Mouse (Mus musculus) thymus, postnatal 4 days (tissue): ENCODE results near the gene Srsf3.
A peak's percentile ranks its signal among the peaks of the same experiment; 100 is the strongest.
"Not testable (repeated sequence)": the region's sequence is repeated elsewhere in the genome, so short reads cannot be mapped to it uniquely, and the experiment has no call there.

Experiments
- DNase-seq: peaks from one replicate; pipeline ENCODE4 v3.0.0; 2021

Srsf3 gene

DNA sequence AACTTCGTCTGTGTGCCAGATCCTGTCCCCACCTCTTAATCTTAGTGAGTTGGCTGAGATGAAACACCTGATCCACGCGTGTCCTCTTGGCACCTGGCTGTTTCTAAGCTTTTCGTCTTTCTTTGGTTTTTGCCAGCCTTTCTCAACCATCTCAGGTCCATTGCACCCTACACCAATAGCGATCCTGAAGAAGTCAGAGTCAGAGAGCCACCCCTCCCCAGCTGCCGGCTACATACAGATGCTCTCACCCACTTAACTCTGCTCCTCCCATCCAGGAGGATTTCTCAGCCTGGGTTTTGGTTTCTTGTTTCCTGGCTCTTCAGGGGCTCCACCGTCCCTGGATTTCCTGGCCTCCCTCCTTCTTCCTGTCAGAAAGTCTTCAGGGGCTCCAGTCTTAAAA is 13.0 kb upstream of the Srsf3 start:
- DNase-seq, result peak; percentile 21

DNA sequence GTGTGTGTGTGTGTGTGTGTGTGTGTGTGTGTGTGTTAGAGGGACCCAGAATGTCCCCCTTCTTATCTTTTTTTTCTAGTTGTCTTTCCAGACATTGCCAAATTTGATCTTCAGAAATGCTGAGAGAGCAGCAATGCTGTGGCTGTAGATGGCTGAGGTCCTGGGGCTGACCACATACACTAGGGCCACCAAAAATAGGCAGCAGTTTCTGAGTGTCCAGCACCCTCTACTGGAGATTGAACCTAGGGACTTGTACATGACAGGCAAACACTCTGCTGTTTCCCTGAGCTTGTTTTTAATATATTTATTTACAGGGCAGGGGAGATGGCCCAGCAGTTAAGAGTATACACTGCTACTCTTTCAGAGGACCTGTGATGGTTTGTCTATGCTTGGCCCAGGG is 12.0 kb upstream of the Srsf3 start:
- DNase-seq, result no peak

- DNase-seq, result peak; percentile 59
These were observed 10.1 kb upstream of the Srsf3 start for GRCm38 (mm10) chr17:29022230-29022819.

DNA sequence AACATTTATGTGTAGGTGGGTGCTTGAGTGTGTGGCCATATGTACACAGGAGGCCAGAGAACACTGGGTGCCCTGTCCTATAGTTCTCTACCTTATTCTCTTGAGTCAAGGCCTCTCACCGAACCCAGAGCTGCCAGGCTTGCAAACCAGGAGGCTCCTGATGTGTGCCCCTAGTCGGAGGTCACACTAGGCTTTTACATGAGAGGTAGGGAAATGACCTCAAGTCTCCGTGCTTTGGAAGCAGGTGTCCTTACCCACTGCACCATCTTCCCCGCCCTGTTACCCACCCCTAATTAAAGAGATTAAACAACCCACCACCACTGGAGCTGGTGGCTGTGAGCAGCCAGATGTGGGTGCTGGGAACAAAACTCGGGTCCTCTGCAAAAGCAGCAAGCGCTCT is 9.1 kb upstream of the Srsf3 start:
- DNase-seq, result no peak

DNA sequence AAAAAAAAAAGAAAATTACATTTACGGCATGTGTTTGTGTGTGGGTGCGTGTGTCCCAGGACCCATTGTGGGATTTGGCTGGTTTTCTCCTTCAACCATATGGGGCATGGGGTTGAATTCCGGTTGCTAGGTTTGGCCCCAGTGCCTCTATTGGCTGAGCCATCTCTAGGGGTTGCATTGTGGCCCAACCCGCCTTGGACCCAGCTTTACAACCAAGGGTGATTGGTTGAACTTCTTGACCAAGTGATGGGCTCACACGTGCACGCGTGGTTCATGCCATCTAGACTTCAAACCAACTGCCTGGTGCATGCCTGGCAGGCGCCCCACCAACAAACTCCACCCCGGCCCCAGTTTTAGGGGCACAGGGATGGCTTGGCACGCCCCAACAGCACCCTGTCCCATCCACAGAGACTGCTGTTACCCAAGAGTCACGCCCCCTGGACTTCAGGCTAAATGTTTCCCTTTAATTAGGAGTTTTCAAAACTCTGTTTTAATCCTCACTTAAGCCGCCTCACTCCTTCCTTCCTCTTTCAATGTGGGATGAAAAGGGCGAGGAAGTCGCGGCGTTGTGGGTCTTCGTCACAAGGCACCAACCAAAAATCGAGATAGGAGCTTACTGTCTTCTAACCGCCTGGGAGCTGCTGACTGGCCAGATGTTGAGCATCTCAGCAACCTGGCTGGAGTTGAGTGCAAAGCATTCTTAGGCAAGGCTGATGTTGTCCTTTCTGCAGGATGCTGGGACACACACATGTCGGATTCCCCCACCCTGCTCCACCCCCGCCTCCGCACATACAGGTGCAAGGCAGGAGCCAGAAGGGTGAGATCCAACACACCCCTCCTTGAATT is 8.2 kb upstream of the Srsf3 start:
- DNase-seq, result peak; percentile 64

DNA sequence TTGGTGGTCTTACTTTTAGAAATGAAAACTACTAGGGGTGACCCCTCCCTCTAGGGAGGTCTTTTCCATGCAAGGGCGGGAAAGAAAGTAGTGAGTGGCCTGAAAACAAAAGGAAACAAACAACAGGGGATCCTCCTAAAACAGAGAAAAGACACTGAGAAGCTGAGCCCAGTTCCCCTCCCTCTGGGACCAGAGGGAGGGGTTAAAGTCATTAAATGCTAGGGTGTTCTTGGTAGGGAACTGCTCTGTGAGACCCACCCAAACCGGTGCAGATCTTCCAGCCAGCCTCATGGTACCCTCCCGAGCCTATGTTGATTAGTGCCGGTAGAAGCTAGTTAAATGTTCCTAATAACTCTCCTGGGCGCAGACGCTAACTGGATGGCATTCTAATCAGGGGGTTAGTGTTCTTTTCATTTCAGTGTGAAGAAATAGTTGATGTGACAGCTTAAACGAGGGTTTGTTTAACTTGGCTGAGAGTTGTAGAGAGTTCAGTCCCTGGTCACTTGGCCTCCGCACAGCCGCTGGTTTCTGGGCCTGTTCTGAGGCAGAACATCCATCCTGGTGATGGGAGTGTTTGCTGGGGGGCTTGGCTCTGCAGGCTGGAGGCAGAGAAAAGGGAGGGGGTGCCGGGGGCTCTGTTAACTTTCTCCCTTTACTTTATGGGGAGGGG is 7.4 kb upstream of the Srsf3 start:
- no peak for DNase-seq

- DNase-seq, result no peak
These were observed 5.6 kb upstream of the Srsf3 start for GRCm38 (mm10) chr17:29026652-29027356.

DNA sequence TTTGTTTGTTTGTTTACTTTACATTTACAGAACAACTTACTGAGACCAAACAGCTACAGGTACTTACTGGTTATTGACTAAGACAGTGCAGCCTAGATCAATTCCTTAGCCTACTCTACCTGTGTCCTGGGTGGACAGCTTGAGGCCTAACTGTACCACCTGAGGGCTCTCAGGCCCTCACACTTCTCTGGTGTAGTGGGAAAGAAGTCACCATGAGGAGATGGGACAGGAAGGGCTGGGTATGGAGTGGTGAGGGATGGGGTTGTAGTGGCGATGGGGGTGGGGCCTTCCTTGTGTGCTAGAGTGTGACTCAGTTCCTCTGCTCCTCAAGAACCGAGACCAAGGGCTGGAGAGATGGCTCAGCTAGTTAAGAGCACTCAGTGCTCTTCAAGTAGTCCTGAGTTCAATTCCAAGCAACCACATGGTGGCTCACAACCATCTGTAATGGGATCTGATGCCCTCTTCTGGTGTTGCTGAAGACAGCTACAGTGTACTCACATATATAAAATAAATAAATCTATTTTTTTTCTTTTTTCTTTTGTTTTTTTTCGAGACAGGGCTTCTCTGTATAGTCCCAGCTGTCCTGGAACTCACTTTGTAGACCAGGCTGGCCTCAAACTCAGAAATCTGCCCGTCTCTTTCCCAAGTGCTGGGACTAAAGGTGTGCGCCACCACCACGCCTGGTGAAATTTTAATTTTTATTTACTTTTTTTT is 1.9 kb upstream of the Srsf3 start:
- DNase-seq, result no peak

GRCm38 (mm10) chr17:29031085-29031711 is 1.2 kb upstream of the Srsf3 start:
- DNase-seq, result not testable (repeated sequence)

GRCm38 (mm10) chr17:29031771-29032273 is 606 bp upstream of the Srsf3 start:
- DNase-seq, result peak; percentile 79

DNA sequence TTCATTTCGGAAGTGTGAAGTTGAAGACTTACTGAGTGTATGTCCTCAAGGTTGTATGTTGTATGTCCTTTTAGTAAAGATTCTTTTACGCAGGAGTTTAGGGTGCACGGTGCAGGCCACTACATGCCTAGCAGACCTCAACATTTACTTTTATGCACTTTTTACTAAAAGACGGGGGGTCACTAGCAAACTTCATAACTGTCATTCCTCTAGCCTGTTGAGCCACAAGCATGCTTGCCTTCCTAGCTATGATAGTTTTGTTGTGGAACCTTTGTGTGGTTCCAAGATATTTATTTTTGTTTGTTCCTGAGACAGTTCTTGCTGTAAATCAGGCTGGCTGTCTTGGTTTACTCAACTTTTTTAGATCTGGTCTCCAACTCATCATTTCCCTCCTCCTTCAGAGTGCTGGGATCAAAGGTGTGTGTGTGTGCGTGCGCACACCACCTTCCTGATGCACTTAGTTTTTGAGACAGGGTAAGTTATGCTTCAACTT is 1.2 kb downstream of the Srsf3 start:
- no peak for DNase-seq

DNA sequence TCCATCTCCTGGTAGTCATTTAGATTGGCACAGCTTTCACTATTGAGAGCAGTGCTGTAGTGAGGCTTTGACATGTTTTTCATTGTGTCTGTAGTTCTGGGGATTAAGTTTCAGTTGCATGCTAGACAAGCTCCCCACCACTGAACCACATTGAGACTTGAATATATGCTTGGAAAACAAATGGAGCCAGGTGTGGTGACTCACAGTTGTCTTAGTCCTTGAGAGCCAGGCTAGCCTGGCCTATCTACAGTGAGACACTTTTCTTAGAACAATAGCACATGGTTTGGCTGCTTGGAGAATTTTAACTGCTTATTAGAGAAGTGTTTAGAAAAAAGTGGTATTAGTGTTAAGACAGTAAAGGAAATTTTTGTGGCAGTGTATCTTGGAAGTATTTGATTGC is 1.8 kb downstream of the Srsf3 start:
- DNase-seq, result no peak

DNA sequence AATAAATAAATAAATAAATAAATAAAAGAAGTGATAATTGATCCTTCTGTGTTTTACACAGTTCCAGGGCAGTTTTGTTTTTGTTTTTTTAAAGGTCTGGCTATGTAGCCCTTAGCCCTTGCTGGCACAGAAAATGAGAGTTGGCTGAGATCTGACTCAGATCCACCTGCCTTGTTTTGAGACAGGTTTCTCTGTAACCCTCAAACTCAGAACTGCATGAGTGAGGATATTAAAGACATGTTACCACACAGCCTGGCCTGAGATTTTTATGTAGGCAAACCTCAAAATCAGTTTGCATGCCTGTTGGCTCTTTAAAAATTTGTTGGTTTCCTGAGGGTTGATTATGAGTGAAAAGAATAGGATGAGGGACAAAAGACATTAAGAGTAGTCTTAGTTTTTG is 3.1 kb downstream of the Srsf3 start:
- no peak for DNase-seq

DNA sequence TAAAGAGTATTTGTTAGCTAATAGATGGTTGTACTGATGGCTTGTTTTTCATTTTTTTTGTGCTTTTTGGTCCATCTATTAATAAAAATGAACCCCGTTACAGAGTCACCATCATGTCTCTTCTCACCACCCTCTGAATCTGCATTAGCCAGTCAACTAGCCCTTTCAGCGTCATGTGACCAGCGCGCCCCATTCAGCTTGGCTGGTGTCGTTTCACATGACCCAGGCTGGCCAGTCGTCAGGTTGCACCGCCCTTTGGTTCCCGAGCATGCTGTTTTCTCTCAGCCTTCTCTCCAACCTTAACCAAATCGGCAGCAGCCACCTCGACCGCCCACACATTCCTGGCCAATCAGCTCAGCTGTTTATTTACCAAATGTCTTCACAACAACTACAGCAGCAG is 6.9 kb downstream of the Srsf3 start:
- DNase-seq, result no peak

GRCm38 (mm10) chr17:29041632-29042031 is 9.2 kb downstream of the Srsf3 start:
- not testable (repeated sequence) for DNase-seq

- no peak for DNase-seq
These were observed 10.1 kb downstream of the Srsf3 start for GRCm38 (mm10) chr17:29042569-29042968.

DNA sequence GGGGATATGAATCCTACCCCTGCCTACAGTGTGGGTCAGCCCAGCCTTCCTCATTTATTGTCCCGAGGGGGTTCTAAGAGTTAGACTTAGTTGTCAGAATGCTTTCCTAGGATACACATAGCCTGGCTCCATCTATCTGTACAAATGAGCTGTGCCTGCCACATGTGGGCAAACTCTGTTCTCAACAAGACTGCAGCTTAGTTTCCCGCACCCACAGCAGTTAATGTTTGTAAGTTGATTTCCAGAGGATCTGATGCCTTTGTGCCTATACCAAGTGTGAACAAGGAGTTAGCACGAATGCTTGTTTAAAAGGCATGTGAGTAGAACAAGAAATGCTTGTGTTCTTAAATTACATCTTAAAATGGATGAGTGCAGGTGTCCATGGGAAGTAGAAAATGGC is 11.2 kb downstream of the Srsf3 start:
- DNase-seq, result no peak

DNA sequence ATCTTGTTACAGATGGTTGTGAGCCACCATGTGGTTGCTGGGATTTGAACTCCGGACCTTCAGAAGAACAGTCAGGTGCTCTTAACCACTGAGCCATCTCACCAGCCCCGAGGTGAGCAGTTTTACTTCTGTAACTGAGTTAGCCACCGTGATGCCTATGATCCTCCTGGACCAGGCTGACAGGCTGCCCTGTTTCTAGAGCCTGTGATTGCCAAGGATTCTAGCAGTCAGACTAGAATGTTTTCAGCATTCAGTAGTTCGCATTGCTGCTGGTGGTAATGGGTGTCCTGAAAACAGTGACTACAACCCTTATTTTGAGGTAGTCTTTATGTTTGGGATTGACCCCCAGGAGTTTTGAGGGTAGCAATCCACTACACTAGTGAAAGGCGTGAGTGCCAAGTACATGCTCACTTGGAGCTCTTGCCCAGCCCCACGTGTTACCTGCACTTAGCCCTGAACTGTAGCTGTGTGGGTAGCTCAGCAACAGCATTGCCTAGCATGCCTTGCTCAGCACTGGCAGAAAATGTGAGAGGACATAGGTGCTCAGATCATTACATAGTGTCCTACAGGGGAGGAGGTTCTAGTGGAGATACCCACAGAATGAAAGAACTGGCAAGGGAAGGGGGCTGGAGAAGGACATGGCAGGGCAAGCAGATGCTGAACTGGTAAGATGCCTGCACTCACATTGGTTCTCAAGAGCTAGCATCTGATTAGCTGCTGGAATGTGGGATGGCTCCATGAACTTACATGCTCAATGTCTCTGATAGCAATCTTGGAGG is 11.9 kb downstream of the Srsf3 start:
- DNase-seq, result no peak

- DNase-seq, result no peak
These were observed 12.5 kb downstream of the Srsf3 start for GRCm38 (mm10) chr17:29044925-29045319.

DNA sequence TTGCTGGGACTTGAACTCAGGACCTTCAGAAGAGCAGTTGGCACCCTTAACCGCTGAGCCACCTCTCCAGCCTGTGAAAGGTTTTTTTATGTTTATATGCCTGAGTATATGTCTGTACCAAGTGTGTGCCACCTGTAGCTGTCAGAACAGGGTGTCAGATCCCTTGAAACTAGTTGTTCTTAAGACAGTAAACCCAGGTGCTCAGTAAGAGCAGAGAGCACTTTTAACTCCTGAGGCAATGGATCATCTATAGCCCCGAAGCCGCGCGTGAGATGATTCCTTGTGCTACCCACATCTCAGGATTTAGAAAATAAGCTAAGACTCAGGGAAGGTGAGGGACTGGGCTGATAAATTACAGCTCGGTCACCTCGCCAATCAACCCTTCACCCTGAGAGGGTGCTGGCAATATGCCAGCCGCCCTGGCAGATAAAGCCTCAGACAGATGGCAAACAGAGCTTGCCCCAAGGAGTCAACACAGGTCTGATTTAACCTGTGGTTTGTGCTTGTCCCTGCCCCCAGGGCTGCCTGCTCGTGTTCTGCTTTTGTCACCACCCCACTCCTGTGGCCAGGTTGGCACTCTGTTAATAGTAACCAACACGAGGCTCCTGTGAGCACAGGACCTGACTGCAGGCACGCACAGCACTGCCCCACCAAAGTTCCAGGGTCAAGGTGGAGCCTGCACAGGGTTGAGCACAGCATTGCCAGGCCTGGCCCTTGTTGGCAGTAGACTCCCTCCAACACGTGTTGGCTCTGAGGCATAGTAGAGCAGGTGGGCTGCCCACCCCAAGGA is 13.5 kb downstream of the Srsf3 start:
- DNase-seq, result no peak
